Mouse (Mus musculus) fibroblast of lung, adult 2 months (primary cell): ENCODE results near the gene Gm44511.
"Not testable (repeated sequence)": the region's sequence is repeated elsewhere in the genome, so short reads cannot be mapped to it uniquely, and the experiment has no call there.

Source experiments
- DNase-seq: peaks from one replicate; pipeline ENCODE4 v3.0.0-alpha.2; 2011; ENCODE audit warnings: low read depth

The Gm44511 gene

GRCm38 (mm10) chr6:128840669-128841068 lies 14.6 kb upstream of the Gm44511 start:
- not testable (repeated sequence) for DNase-seq

- no peak for DNase-seq
These were observed 13.8 kb upstream of the Gm44511 start for GRCm38 (mm10) chr6:128839921-128840320.

GRCm38 (mm10) chr6:128839266-128839771 lies 13.2 kb upstream of the Gm44511 start:
- peak; percentile 78 for DNase-seq

GRCm38 (mm10) chr6:128838342-128839265 lies 12.5 kb upstream of the Gm44511 start:
- DNase-seq = peak; percentile 81

- peak; percentile 27 for DNase-seq
These were observed 11.6 kb upstream of the Gm44511 start for GRCm38 (mm10) chr6:128837454-128838341.

GRCm38 (mm10) chr6:128836955-128837334 lies 10.8 kb upstream of the Gm44511 start:
- DNase-seq = no peak

GRCm38 (mm10) chr6:128836191-128836954 lies 10.3 kb upstream of the Gm44511 start:
- no peak for DNase-seq

GRCm38 (mm10) chr6:128835571-128835970 lies 9.5 kb upstream of the Gm44511 start:
- DNase-seq = no peak

GRCm38 (mm10) chr6:128833046-128833445 lies 6.9 kb upstream of the Gm44511 start:
- DNase-seq = no peak

- DNase-seq = no peak
These were observed 3.7 kb upstream of the Gm44511 start for GRCm38 (mm10) chr6:128829837-128830236.

GRCm38 (mm10) chr6:128826781-128827180 lies 666 bp upstream of the Gm44511 start:
- DNase-seq = no peak

GRCm38 (mm10) chr6:128818083-128818802 lies 7.9 kb downstream of the Gm44511 start:
- DNase-seq = no peak

- DNase-seq = no peak
These were observed 17.6 kb downstream of the Gm44511 start for GRCm38 (mm10) chr6:128808532-128808931.

GRCm38 (mm10) chr6:128807021-128807420 lies 19.1 kb downstream of the Gm44511 start:
- no peak for DNase-seq

- DNase-seq = not testable (repeated sequence)
These were observed 21.1 kb downstream of the Gm44511 start for GRCm38 (mm10) chr6:128804823-128805640.

- DNase-seq = peak; percentile 99
These were observed 22.9 kb downstream of the Gm44511 start for GRCm38 (mm10) chr6:128802999-128803857.

GRCm38 (mm10) chr6:128802557-128802956 lies 23.6 kb downstream of the Gm44511 start:
- no peak for DNase-seq

- not testable (repeated sequence) for DNase-seq
These were observed 25.4 kb downstream of the Gm44511 start for GRCm38 (mm10) chr6:128800696-128801095.

- no peak for DNase-seq
These were observed 26.2 kb downstream of the Gm44511 start for GRCm38 (mm10) chr6:128799896-128800270.
